Mouse (Mus musculus): ENCODE measurements around the gene Tnni1.

The Tnni1 gene

GRCm38 (mm10) chr1:135767324-135767890, 11.8 kb upstream of the Tnni1 start:
- no peak for DNase-seq

- no peak for DNase-seq
Measured at GRCm38 (mm10) chr1:135768400-135768799, 10.8 kb upstream of the Tnni1 start.

GRCm38 (mm10) chr1:135770237-135770636, 9.0 kb upstream of the Tnni1 start:
- DNase-seq: no peak

- DNase-seq: no peak
Measured at GRCm38 (mm10) chr1:135770896-135771572, 8.2 kb upstream of the Tnni1 start.

- no peak for DNase-seq
Measured at GRCm38 (mm10) chr1:135771573-135771970, 7.7 kb upstream of the Tnni1 start.

GRCm38 (mm10) chr1:135776596-135776995, 2.6 kb upstream of the Tnni1 start:
- no peak for DNase-seq

GRCm38 (mm10) chr1:135777046-135777445, 2.2 kb upstream of the Tnni1 start:
- DNase-seq: no peak

- DNase-seq: no peak
Measured at GRCm38 (mm10) chr1:135780649-135781048, 1.4 kb downstream of the Tnni1 start.

- peak; percentile 54 for DNase-seq
Measured at GRCm38 (mm10) chr1:135781220-135781619, 2.0 kb downstream of the Tnni1 start.

GRCm38 (mm10) chr1:135782816-135783215, 3.6 kb downstream of the Tnni1 start:
- no peak for DNase-seq

- peak; percentile 82 for DNase-seq
Measured at GRCm38 (mm10) chr1:135787799-135788198, 8.6 kb downstream of the Tnni1 start.

- peak; percentile 55 for DNase-seq
Measured at GRCm38 (mm10) chr1:135788708-135789107, 9.5 kb downstream of the Tnni1 start.

- DNase-seq: peak; percentile 78
Measured at GRCm38 (mm10) chr1:135789815-135790214, 10.6 kb downstream of the Tnni1 start.

GRCm38 (mm10) chr1:135792143-135792939, 13.1 kb downstream of the Tnni1 start:
- no peak for DNase-seq

GRCm38 (mm10) chr1:135793370-135794215, 14.4 kb downstream of the Tnni1 start:
- DNase-seq: peak; percentile 26

GRCm38 (mm10) chr1:135794216-135795134, 15.2 kb downstream of the Tnni1 start:
- DNase-seq: no peak

- no peak for DNase-seq
Measured at GRCm38 (mm10) chr1:135798492-135798891, 19.3 kb downstream of the Tnni1 start.

- DNase-seq: no peak
Measured at GRCm38 (mm10) chr1:135799109-135799627, 19.9 kb downstream of the Tnni1 start.

GRCm38 (mm10) chr1:135800192-135800950, 21.1 kb downstream of the Tnni1 start:
- DNase-seq: no peak

- DNase-seq: peak; percentile 53
Measured at GRCm38 (mm10) chr1:135807546-135807945, 28.3 kb downstream of the Tnni1 start.

- no peak for DNase-seq
Measured at GRCm38 (mm10) chr1:135810180-135810579, 30.9 kb downstream of the Tnni1 start.

All from thymus, postnatal 25 days (tissue).